Mouse (Mus musculus): Measurements from ENCODE around the gene Tnfaip8l2. TPM values are rescaled to one million over a fixed set of nuclear protein-coding genes. Genes with fewer than 3 reads are reported as not detected.
"Not testable (repeated sequence)": the region's sequence is repeated elsewhere in the genome, so short reads cannot be mapped to it uniquely, and the experiment has no call there.

Tnfaip8l2 gene
- total RNA-seq, 1 experiment from 2014 or later = 38.5 TPM

DNA sequence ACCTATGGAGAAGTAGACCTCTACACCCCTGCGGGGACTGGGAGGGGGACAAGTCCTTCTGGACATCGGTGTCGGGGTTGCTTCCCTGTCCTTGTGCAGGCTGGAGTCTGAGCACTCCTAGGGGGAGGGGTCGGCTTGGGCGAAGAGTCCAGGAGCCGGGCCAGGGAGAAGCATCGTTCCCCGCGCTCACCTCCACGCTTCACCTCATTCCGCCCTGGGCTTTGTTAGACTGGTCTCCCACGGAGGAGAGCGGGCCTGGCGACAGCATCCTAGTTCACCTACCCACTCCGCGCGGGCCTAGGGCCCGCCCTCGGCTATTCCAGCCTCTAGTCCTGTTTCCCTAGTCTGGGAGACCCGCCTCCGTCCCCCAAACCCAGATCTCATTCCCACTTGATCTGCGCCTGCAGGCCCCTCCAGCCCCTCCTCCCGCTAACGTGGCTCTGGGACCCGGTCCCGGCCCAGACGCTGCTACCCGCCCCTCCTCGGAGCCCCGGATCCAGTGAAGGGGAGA lies 18.9 kb upstream of the Tnfaip8l2 start:
- no peak for ATAC-seq (replicated peaks; ENCODE audit: low read depth, poor library complexity, severe bottlenecking)

GRCm38 (mm10) chr3:95159987-95160963 lies 18.1 kb upstream of the Tnfaip8l2 start, which contains the start of gene Sema6c:
Gene Sema6c (plus strand): TSS chr3:95160457.
- peak; percentile 97 for ATAC-seq (replicated peaks; ENCODE audit: low read depth, poor library complexity, severe bottlenecking)

- ATAC-seq (replicated peaks; ENCODE audit: low read depth, poor library complexity, severe bottlenecking) = peak; percentile 9; the same call in 1 of the 2 replicates
These were observed 17.4 kb upstream of the Tnfaip8l2 start for GRCm38 (mm10) chr3:95159511-95159986.

GRCm38 (mm10) chr3:95153874-95154273 lies 11.7 kb upstream of the Tnfaip8l2 start:
- peak; percentile 98 for ATAC-seq (replicated peaks; ENCODE audit: low read depth, poor library complexity, severe bottlenecking)

DNA sequence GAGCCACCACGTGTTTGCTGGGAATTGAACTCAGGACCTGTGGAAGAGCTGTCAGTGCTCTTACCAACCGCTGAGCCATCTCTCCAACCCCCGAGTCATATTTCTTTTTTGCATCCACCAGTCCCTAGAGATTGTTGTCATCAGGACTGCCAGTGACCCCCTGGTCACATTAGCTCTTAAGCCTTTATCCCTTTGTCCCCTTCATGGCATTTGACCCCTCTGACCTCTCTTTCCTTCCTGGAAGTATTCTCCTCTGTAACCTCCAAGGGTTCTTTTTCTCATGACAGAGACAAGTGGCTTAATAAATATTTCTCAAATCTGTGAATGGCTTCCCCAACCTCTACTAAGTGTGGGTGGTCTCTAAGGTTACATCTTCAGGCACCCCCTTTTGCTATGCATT lies 5.8 kb upstream of the Tnfaip8l2 start:
- ATAC-seq (replicated peaks; ENCODE audit: low read depth, poor library complexity, severe bottlenecking) = no peak

GRCm38 (mm10) chr3:95142617-95143011 lies 454 bp upstream of the Tnfaip8l2 start:
- ATAC-seq (replicated peaks; ENCODE audit: low read depth, poor library complexity, severe bottlenecking) = peak; percentile 76

GRCm38 (mm10) chr3:95141474-95141873 lies 686 bp downstream of the Tnfaip8l2 start:
- ATAC-seq (replicated peaks; ENCODE audit: low read depth, poor library complexity, severe bottlenecking) = peak; percentile 80

GRCm38 (mm10) chr3:95140795-95141194 lies 1.4 kb downstream of the Tnfaip8l2 start:
- ATAC-seq (replicated peaks; ENCODE audit: low read depth, poor library complexity, severe bottlenecking) = no peak

- ATAC-seq (replicated peaks; ENCODE audit: low read depth, poor library complexity, severe bottlenecking) = no peak
These were observed 1.9 kb downstream of the Tnfaip8l2 start for GRCm38 (mm10) chr3:95140289-95140595.

DNA sequence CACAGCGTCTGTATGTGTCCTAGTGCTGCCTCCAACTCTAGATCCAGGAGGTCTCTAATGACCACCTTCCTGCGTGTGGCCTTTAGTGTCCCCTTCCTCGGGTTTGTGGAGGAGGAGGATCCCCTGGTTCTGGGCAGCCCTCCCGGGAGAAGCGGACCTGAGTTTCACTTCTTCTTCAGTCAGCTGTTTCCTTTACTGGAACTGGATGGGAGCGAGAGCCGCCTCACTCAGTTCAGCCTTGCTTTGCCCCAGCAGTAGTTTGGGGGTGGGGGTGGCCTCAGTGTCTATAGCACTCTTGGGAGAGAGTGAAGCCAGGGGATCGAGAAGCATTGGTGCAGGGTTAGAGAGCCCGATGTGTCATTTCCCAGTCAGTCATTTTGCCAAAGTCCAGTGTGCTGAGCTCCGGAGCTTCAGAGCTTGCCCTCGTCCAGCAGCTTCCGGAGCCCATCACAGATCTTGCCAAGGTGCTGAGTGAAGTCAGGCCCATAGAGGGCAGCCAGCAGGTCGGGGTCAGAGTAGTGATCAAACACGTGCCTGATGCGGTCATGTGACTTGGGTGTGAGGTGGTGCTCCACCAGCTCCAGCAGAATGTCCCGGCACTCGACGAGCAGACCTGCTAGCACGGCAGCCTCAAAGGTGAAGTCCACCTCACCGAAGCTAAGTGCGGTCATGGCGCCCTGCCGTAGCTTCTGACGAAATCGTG lies 2.4 kb downstream of the Tnfaip8l2 start:
- no peak for ATAC-seq (replicated peaks; ENCODE audit: low read depth, poor library complexity, severe bottlenecking)

GRCm38 (mm10) chr3:95136336-95136735 lies 5.8 kb downstream of the Tnfaip8l2 start:
- ATAC-seq (replicated peaks; ENCODE audit: low read depth, poor library complexity, severe bottlenecking) = peak; percentile 7; the same call in 1 of the 2 replicates

DNA sequence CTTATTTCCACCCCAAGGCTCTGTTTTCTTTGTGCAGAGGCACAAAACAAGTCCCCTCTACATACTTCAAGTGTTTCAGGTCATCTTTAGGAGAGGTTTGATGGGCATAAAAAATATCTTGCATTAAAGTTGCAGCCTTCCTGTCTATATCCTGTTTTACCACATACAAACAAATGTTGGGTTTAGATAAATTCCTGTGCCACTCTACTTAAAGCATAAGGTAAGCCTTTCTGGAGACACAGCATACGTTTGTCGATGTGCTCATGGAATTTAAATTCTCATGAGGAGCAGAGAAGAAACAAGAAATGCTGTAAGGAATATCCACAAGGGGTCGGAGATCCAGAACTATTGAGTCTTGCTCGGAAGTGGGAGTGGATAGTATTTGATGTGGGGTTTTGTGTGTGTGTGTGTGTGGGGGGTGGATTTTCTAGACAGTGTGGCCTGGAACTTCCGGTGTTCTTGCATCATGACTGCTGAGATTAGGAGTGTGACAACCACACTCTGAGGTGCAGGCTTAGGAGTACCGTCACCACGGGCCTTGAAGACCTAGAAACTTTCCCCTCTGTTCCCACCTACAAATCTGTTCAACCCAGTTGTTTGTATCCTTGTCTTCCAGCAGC lies 6.6 kb downstream of the Tnfaip8l2 start:
- peak; percentile 51 for ATAC-seq (replicated peaks; ENCODE audit: low read depth, poor library complexity, severe bottlenecking)

DNA sequence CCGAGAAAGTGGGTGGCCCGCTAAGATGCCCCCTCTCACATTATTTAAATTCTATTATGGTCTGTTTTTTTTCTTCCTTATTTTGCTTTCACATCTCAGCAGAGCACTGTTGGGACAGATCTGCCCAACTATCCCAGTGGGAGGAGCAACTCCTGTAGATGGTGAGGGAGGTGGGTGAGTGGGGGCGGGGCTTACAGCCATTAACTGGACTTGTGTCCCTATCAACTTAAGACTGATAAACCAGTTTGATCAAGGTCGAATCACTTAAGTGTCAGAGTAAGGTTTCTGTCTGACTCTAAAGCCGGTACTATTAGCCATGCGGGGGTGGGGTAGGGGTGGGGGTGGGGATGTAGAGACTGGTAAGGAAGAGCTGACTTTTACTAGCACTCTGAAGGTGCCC lies 7.1 kb downstream of the Tnfaip8l2 start:
- ATAC-seq (replicated peaks; ENCODE audit: low read depth, poor library complexity, severe bottlenecking) = peak; percentile 33

GRCm38 (mm10) chr3:95134133-95134532 lies 8.0 kb downstream of the Tnfaip8l2 start:
- not testable (repeated sequence) for ATAC-seq (replicated peaks; ENCODE audit: low read depth, poor library complexity, severe bottlenecking)

- peak; percentile 82 for ATAC-seq (replicated peaks; ENCODE audit: low read depth, poor library complexity, severe bottlenecking)
These were observed 8.5 kb downstream of the Tnfaip8l2 start, which contains the start of the genes Scnm1 and Lysmd1 for GRCm38 (mm10) chr3:95133680-95134101. Gene Scnm1 (minus strand): TSS chr3:95134011. Gene Lysmd1 (plus strand): TSS chr3:95134088.

- no peak for ATAC-seq (replicated peaks; ENCODE audit: low read depth, poor library complexity, severe bottlenecking)
These were observed 9.0 kb downstream of the Tnfaip8l2 start for GRCm38 (mm10) chr3:95133176-95133575.

GRCm38 (mm10) chr3:95132389-95132788 lies 9.8 kb downstream of the Tnfaip8l2 start:
- not testable (repeated sequence) for ATAC-seq (replicated peaks; ENCODE audit: low read depth, poor library complexity, severe bottlenecking)

- no peak for ATAC-seq (replicated peaks; ENCODE audit: low read depth, poor library complexity, severe bottlenecking)
These were observed 12.1 kb downstream of the Tnfaip8l2 start for GRCm38 (mm10) chr3:95130081-95130480.

GRCm38 (mm10) chr3:95129226-95129651 lies 12.9 kb downstream of the Tnfaip8l2 start:
- ATAC-seq (replicated peaks; ENCODE audit: low read depth, poor library complexity, severe bottlenecking) = no peak

- ATAC-seq (replicated peaks; ENCODE audit: low read depth, poor library complexity, severe bottlenecking) = no peak
These were observed 17.2 kb downstream of the Tnfaip8l2 start for GRCm38 (mm10) chr3:95124972-95125371.

Measured in common myeloid progenitor, adult 5-6 weeks (primary cell).